Mouse (Mus musculus) CH12.LX (cell line): Measurements from ENCODE around the gene Agpat4. TPM values are rescaled to one million over a fixed set of nuclear protein-coding genes. Genes with fewer than 3 reads are reported as not detected.

Experiments
- DNase-seq: peaks from one replicate; pipeline ENCODE4 v3.0.0-alpha.2; 2013; ENCODE audit errors: extremely low read depth
- H3K27ac ChIP-seq: 2 replicates; pipeline ENCODE4 v1.5.1; 2012; ENCODE audit warnings: low read depth, mild to moderate bottlenecking, control low read depth, moderate library complexity; ENCODE audit not compliant: insufficient read depth
- H3K27me3 ChIP-seq: replicated peaks from 2 replicates; pipeline ENCODE3; 2012; ENCODE audit warnings: inconsistent platforms
- H3K36me3 ChIP-seq, 2 experiments: replicated peaks in 1 of 2; 2 replicates each; pipeline versions ENCODE3 to v1.6.1; 2012; ENCODE audit warnings: inconsistent platforms in 1 of 2, low read length in 1 of 2, mild to moderate bottlenecking in 1 of 2, mixed read lengths in 1 of 2, moderate library complexity in 1 of 2; ENCODE audit not compliant: control insufficient read depth in 1 of 2, insufficient read depth in 1 of 2
- H3K4me1 ChIP-seq, 2 experiments: 2 replicates each; pipeline ENCODE4 v1.6.1; 2012; ENCODE audit warnings: inconsistent platforms in 1 of 2, moderate library complexity in 1 of 2; ENCODE audit not compliant: insufficient read depth in 2 of 2, control insufficient read depth in 1 of 2
- H3K4me2 ChIP-seq: 2 replicates; pipeline ENCODE4 v1.6.1; 2012; ENCODE audit warnings: low read depth, mild to moderate bottlenecking, control low read depth; ENCODE audit not compliant: poor library complexity, insufficient read depth, severe bottlenecking
- H3K4me3 ChIP-seq, 3 experiments: fragments of 150-350 bp in 1 of 3; sonication (generic) in 1 of 3; replicated peaks in 1 of 3; 2 replicates each; pipeline versions ENCODE3 to v1.5.1; 2011 to 2012; ENCODE audit warnings: low read depth in 2 of 3, low read length in 2 of 3, mild to moderate bottlenecking in 2 of 3, moderate library complexity in 2 of 3, control low read depth in 1 of 3, improper control_type of control experiment in 1 of 3, inconsistent platforms in 1 of 3, mixed read lengths in 1 of 3; ENCODE audit not compliant: poor library complexity in 1 of 3
- H3K79me2 ChIP-seq: replicated peaks from 2 replicates; pipeline ENCODE4 v1.6.1; 2012; ENCODE audit warnings: mild to moderate bottlenecking, moderate library complexity; ENCODE audit not compliant: control insufficient read depth, poor library complexity, insufficient read depth, severe bottlenecking; ENCODE audit errors: extremely low read depth
- H3K9ac ChIP-seq: 2 replicates; pipeline ENCODE4 v1.6.1; 2012; ENCODE audit warnings: low read depth, mild to moderate bottlenecking, control low read depth, moderate library complexity; ENCODE audit not compliant: insufficient read depth
- H3K9me3 ChIP-seq: replicated peaks from 2 replicates; pipeline ENCODE3; 2012; ENCODE audit warnings: low read length, inconsistent platforms, mixed read lengths
- CHD2 ChIP-seq: IDR thresholded peaks from 2 replicates; pipeline ENCODE4 v1.6.1; 2011; ENCODE audit warnings: low read length, improper control_type of control experiment
- CTCF ChIP-seq, 2 experiments: IDR thresholded peaks in 1 of 2; conservative IDR thresholded peaks in 1 of 2; 2 replicates each; pipeline ENCODE4 v1.5.1; 2011 to 2012; ENCODE audit warnings: low read depth in 2 of 2, low read length in 2 of 2, improper control_type of control experiment in 1 of 2, inconsistent platforms in 1 of 2, mild to moderate bottlenecking in 1 of 2, moderate library complexity in 1 of 2
- E2F4 ChIP-seq: IDR thresholded peaks from 2 replicates; pipeline ENCODE4 v1.6.1; 2011; ENCODE audit warnings: low read depth, low read length, improper control_type of control experiment; ENCODE audit not compliant: insufficient replicate concordance
- EP300 ChIP-seq: IDR thresholded peaks from 2 replicates; pipeline ENCODE4 v1.6.1; 2011; ENCODE audit warnings: low read length, improper control_type of control experiment
- ETS1 ChIP-seq: conservative IDR thresholded peaks from 2 replicates; pipeline ENCODE4 v1.6.1; 2012; ENCODE audit warnings: low read depth, mild to moderate bottlenecking, inconsistent platforms, low read length, improper control_type of control experiment, moderate library complexity
- HCFC1 ChIP-seq: IDR thresholded peaks from 2 replicates; pipeline ENCODE4 v1.6.1; 2012; ENCODE audit warnings: low read depth, mild to moderate bottlenecking, inconsistent platforms, low read length, improper control_type of control experiment
- KAT2A ChIP-seq: IDR thresholded peaks from 2 replicates; pipeline ENCODE4 v1.6.1; 2012; ENCODE audit warnings: low read length, improper control_type of control experiment, inconsistent platforms; ENCODE audit not compliant: insufficient replicate concordance
- MAZ ChIP-seq: IDR thresholded peaks from 2 replicates; pipeline ENCODE4 v1.6.1; 2012; ENCODE audit warnings: low read depth, mild to moderate bottlenecking, inconsistent platforms, low read length, improper control_type of control experiment, moderate library complexity
- NELFE ChIP-seq: IDR thresholded peaks from 2 replicates; pipeline ENCODE4 v1.6.1; 2011; ENCODE audit warnings: low read depth, low read length, improper control_type of control experiment
- PAX5 ChIP-seq: IDR thresholded peaks from 2 replicates; pipeline ENCODE4 v1.6.1; 2012; ENCODE audit warnings: low read length, inconsistent platforms, mixed read lengths
- POLR2A ChIP-seq: IDR thresholded peaks from 2 replicates; pipeline ENCODE4 v1.6.1; 2011; ENCODE audit warnings: low read depth, mild to moderate bottlenecking, improper control_type of control experiment, low read length
- POLR2AphosphoS2 ChIP-seq: IDR thresholded peaks from 2 replicates; pipeline ENCODE4 v1.6.1; 2011; ENCODE audit warnings: low read depth, low read length, improper control_type of control experiment
- SIN3A ChIP-seq: IDR thresholded peaks from 2 replicates; pipeline ENCODE4 v1.6.1; 2012; ENCODE audit warnings: low read length, improper control_type of control experiment, inconsistent platforms
- SMC3 ChIP-seq: IDR thresholded peaks from 2 replicates; pipeline ENCODE4 v1.6.1; 2011; ENCODE audit warnings: low read depth, low read length, improper control_type of control experiment
- TBP ChIP-seq: conservative IDR thresholded peaks from 2 replicates; pipeline ENCODE4 v1.6.1; 2011; ENCODE audit warnings: low read depth, low read length, improper control_type of control experiment
- USF1 ChIP-seq: IDR thresholded peaks from 2 replicates; pipeline ENCODE4 v1.6.1; 2014; ENCODE audit warnings: low read depth, mild to moderate bottlenecking, inconsistent platforms, low read length, improper control_type of control experiment
- ZKSCAN1 ChIP-seq: IDR thresholded peaks from 2 replicates; pipeline ENCODE4 v1.6.1; 2012; ENCODE audit warnings: low read depth, inconsistent platforms, low read length, improper control_type of control experiment, borderline replicate concordance
- ZNF384 ChIP-seq: IDR thresholded peaks from 2 replicates; pipeline ENCODE4 v1.6.1; 2012; ENCODE audit warnings: low read depth, low read length, improper control_type of control experiment, inconsistent platforms
- dilution Hi-C: fragments of 300-500 bp; cut with MboI; formaldehyde crosslinking; loops from 2 replicates; pipeline ENCODE4 v1.14.3; 2020; ENCODE audit warnings: low sequenced_read_pairs; ENCODE audit not compliant: extremely low pct_unique_long_range_greater_than_20kb, extremely low pct_ligation_motif_present
- in situ Hi-C: fragments of 300-500 bp; cut with MboI; formaldehyde crosslinking; loops from 3 replicates; pipeline ENCODE4 v1.14.3; 2019; ENCODE audit warnings: low sequenced_read_pairs, low pct_ligation_motif_present, low pct_unique_long_range_greater_than_20kb, mixed read lengths
- polyA plus RNA-seq: library from polyadenylated mRNA; unstranded; fragments of >175 nt; gene quantifications from 2 replicates; pipeline ENCODE4 v1.2.1, GENCODE M21; 2012; ENCODE audit warnings: low read depth; ENCODE audit not compliant: insufficient read length
- total RNA-seq, 2 experiments: library from RNA; depleted of rRNA; stranded (reverse); fragments of 300-350 nt in 1 of 2; fragments of >200 nt in 1 of 2; gene quantifications; 2 replicates each; pipeline ENCODE4 v1.2.3; 2012 to 2014

The Agpat4 gene
- total and polyA plus RNA-seq, 3 experiments, result 34.7 to 83.2 (median 44.5) TPM

DNA sequence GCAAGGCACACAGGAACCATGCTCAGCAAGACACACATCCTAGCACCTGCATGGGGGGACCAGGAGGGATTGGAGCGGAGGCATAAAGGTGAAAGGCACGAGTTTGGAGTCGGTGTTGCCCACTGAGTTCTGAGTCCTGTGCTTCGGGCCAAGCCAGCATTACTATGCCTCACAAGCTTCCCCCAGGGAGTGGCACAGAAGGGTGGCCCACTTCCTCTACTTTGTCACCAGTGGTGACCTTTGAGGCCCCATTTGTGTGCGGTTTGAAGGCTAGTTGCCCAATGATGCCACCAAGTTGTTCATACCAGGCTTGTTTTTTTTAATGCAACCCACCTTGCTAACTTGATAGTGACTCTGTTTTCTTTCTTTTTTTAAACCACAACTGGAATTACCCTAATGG is 55.7 kb downstream of the Agpat4 start:
- H3K4me3 ChIP-seq, result no peak overlapping the region
- no peak overlapping the region for H3K4me2 ChIP-seq
- in situ Hi-C loops, result loop anchor here (25.0 kb wide), 1 partner anchor 588 kb away; the partner anchor contains the start of gene Igf2r
- H3K9me3 ChIP-seq, result peaks cover 29% of the 10 kb centered on the region
- no peak overlapping the region for H3K27ac ChIP-seq
- peaks cover 44 to 72% of the 10 kb centered on the region in 2 experiments for H3K4me1 ChIP-seq
- DNase-seq, result no peak
- TF ChIP-seq SMC3 (no peak), CHD2 (no peak), USF1 (no peak), KAT2A (no peak)
- H3K36me3 ChIP-seq, result peaks cover 31 to 68% of the 10 kb centered on the region in 2 experiments
- H3K9ac ChIP-seq, result no peak overlapping the region
- no peaks in the 10 kb centered on the region for H3K27me3 ChIP-seq
- dilution Hi-C loops, result no loop called here
- peaks cover 40% of the 10 kb centered on the region for H3K79me2 ChIP-seq

DNA sequence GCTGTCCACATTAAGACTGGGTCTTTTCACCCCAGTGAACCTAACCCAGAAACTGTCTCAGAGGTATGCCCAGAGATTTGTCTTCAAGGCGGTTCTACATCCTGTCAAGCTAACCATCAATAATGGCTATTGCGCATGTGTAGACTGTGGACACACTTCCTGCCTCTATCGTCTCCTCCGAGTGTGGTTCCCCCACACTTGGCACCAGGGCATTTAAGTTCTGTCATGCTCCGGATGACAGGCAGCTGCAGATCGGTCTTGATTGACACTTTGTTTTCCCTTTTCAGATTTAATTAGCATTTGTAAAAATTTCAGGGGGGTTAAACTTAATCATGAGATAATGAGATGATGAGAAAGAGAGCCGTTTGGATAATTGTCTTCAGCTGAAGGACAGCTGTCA is 56.4 kb downstream of the Agpat4 start:
- Histone ChIP-seq H3K27ac (no peak overlapping the region), H3K4me2 (no peak overlapping the region), H3K9me3 (peaks cover 29% of the 10 kb centered on the region), H3K27me3 (no peaks in the 10 kb centered on the region), H3K9ac (no peak overlapping the region), H3K4me3 (no peak overlapping the region), H3K4me1 (peaks cover 44 to 72% of the 10 kb centered on the region in 2 experiments), H3K36me3 (peaks cover 38 to 73% of the 10 kb centered on the region in 2 experiments), H3K79me2 (peaks cover 34% of the 10 kb centered on the region)
- no peak for DNase-seq
- no peak for TF ChIP-seq NELFE
- TF ChIP-seq SIN3A, result no peak
- TF ChIP-seq MAZ, result no peak
- no peak for TF ChIP-seq CTCF (conservative IDR thresholded peaks at IDR 0.05 in 1 of 2, IDR thresholded peaks at IDR 0.05 in 1 of 2; ENCODE audit: low read depth in 2 of 2, low read length in 2 of 2)
- TF ChIP-seq KAT2A, result no peak
- TF ChIP-seq HCFC1, result no peak
- TF ChIP-seq POLR2AphosphoS2, result no peak
- TF ChIP-seq POLR2A, result no peak
- no peak for TF ChIP-seq SMC3
- no peak for TF ChIP-seq ZKSCAN1
- TF ChIP-seq ETS1, result no peak
- no peak for TF ChIP-seq ZNF384
- dilution Hi-C loops, result no loop called here
- in situ Hi-C loops, result loop anchor here (25.0 kb wide), 1 partner anchor 587 kb away; the partner anchor contains the start of gene Igf2r

DNA sequence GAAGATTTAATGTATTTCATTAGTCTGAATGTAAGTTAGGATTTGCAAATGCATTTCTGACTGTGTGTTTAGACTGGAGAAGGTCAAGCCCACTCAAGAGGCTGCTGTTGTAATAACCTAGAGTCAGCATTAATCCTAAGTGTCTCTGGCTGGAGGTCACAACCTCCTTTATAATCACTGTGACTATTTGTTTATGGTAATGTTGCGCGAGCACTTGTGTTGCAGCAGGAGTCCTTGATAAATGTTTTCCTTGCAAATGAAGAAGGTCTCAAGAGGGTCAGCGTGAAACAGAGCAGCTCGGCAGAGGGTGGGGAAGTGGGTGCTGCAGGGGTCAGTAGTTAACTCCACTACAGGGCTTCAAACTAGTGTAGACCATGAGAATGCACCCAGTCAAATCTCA is 57.1 kb downstream of the Agpat4 start:
- DNase-seq, result no peak
- in situ Hi-C loops, result no loop called here
- Histone ChIP-seq H3K4me3 (no peak overlapping the region), H3K27ac (no peak overlapping the region), H3K9me3 (peaks cover 29% of the 10 kb centered on the region), H3K4me1 (peaks cover 41 to 70% of the 10 kb centered on the region in 2 experiments), H3K79me2 (peaks cover 31% of the 10 kb centered on the region), H3K27me3 (no peaks in the 10 kb centered on the region), H3K36me3 (peaks cover 40 to 80% of the 10 kb centered on the region in 2 experiments), H3K9ac (no peak overlapping the region), H3K4me2 (no peak overlapping the region)
- no peak for TF ChIP-seq TBP
- no peak for TF ChIP-seq EP300
- TF ChIP-seq HCFC1, result no peak
- TF ChIP-seq ZKSCAN1, result no peak
- TF ChIP-seq PAX5, result no peak
- TF ChIP-seq E2F4, result no peak
- dilution Hi-C loops, result no loop called here
